Mouse (Mus musculus) heart, adult 2 months (tissue): ENCODE data around the gene Aprt. TPM values are rescaled to one million over a fixed set of nuclear protein-coding genes. Genes with fewer than 3 reads are reported as not detected.

Experiments
- DNase-seq, 2 experiments: peaks; one replicate each; pipeline ENCODE4 v3.0.0; 2021
- H3K27ac ChIP-seq: fragments of 200-600 bp; 2 replicates; pipeline ENCODE4 v1.8.1; 2022
- H3K27me3 ChIP-seq: fragments of 200-500 bp; 2 replicates; pipeline ENCODE4 v1.6.1; 2012; ENCODE audit warnings: mild to moderate bottlenecking, low read length, inconsistent platforms, mixed read lengths; ENCODE audit not compliant: control insufficient read depth, insufficient read depth
- H3K36me3 ChIP-seq: fragments of 200-500 bp; 2 replicates; pipeline ENCODE4 v1.6.1; 2012; ENCODE audit warnings: low read length, inconsistent platforms; ENCODE audit not compliant: control insufficient read depth, insufficient read depth
- H3K4me1 ChIP-seq: fragments of 200-500 bp; 2 replicates; pipeline ENCODE4 v1.6.1; 2011; ENCODE audit warnings: low read length; ENCODE audit not compliant: control insufficient read depth, insufficient read depth
- H3K4me3 ChIP-seq: fragments of 200-600 bp; 2 replicates; pipeline ENCODE4 v1.8.1; 2022
- H3K79me2 ChIP-seq: fragments of 200-500 bp; replicated peaks from 2 replicates; pipeline ENCODE4 v1.6.1; 2012; ENCODE audit warnings: mild to moderate bottlenecking, inconsistent platforms, low read length, moderate library complexity, mixed read lengths; ENCODE audit not compliant: control insufficient read depth, insufficient read depth
- H3K9ac ChIP-seq: fragments of 200-500 bp; 2 replicates; pipeline ENCODE4 v1.6.1; 2012; ENCODE audit warnings: low read depth, mild to moderate bottlenecking, control low read depth, inconsistent platforms, low read length, mixed read lengths
- CTCF ChIP-seq: fragments of 200-600 bp; IDR thresholded peaks from 2 replicates; pipeline ENCODE4 v1.8.1; 2022; ENCODE audit warnings: antibody characterized with exemption, mild to moderate bottlenecking, moderate library complexity
- EP300 ChIP-seq: fragments of 200-500 bp; IDR thresholded peaks from 2 replicates; pipeline ENCODE4 v1.6.1; 2011; ENCODE audit warnings: low read depth, low read length, control low read depth; ENCODE audit not compliant: insufficient read depth
- POLR2A ChIP-seq: fragments of 200-500 bp; IDR thresholded peaks from 2 replicates; pipeline ENCODE4 v1.6.1; 2011; ENCODE audit warnings: mild to moderate bottlenecking, low read depth, low read length, control low read depth; ENCODE audit not compliant: insufficient read depth
- WGBS: fragments of 180-500 bp; shearing (Covaris S2); methylation state at CpG from one replicate; pipeline ENCODE4 v1.1.7; 2018; 5-methylcytosine and 5-hydroxymethylcytosine counted together
- intact Hi-C: fragments of 180-260 bp; cut with DNase I; formaldehyde crosslinking; loops from one replicate; pipeline ENCODE4 v1.15.1; 2025
- polyA plus RNA-seq: library from polyadenylated mRNA; depleted of rRNA; stranded (reverse); fragments of >200 nt; gene quantifications from 2 replicates; pipeline ENCODE4 v1.2.3, GENCODE M21; 2012
- total RNA-seq, 2 experiments: library from RNA; stranded (reverse); gene quantifications; 2 replicates each; pipeline ENCODE4 v1.2.3; 2021

Aprt gene
- total and polyA plus RNA-seq, 3 experiments, result 36.6 to 42.1 (median 38.5) TPM

GRCm38 (mm10) chr8:122564363-122565352 lies 12.1 kb downstream of the Aprt start:
- Histone ChIP-seq H3K27ac (peak overlapping the region; percentile 34; the same call in 1 of the 2 replicates), H3K9ac (no peak overlapping the region), H3K4me3 (no peak overlapping the region), H3K27me3 (no peaks in the 10 kb centered on the region), H3K79me2 (no peaks in the 10 kb centered on the region), H3K36me3 (no peaks in the 10 kb centered on the region; the same call in 1 of the 2 replicates), H3K4me1 (peaks cover 13% of the 10 kb centered on the region)
- intact Hi-C loops, result loop anchor here (5.0 kb wide), 1 partner anchor 113 kb away; no protein-coding TSS in a partner anchor
- WGBS, result 74% methylated on average over 25 of the region's 25 CpGs
- DNase-seq, result no peak
- no peak for TF ChIP-seq CTCF
- no peak for TF ChIP-seq POLR2A
- TF ChIP-seq EP300, result no peak

DNA sequence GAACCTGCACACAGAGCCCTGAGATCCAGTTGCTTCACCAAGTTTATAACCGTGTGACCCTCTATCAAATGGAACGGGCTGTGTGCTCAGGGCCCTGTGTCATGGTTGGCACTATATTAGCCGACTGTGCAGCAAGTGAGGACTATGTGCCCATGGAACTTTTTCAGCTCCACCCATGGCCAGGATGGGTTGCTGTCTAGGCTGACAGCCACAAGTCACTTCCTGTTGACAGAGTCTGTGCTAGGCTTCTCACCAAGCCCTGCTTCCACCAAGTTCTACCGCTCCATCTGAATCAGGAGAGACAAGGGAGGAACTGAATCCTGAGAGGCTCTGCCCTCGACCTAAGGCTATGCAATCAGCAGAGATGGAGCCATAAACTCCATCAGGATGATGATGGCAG lies 15.5 kb downstream of the Aprt start:
- H3K27ac ChIP-seq, result no peak overlapping the region
- H3K27me3 ChIP-seq, result no peaks in the 10 kb centered on the region
- no peaks in the 10 kb centered on the region for H3K79me2 ChIP-seq
- peak in 1 of 2 experiments; percentile 52 for DNase-seq
- no peak overlapping the region for H3K9ac ChIP-seq
- intact Hi-C loops, result no loop called here
- WGBS, result 44% methylated on average over 5 of the region's 5 CpGs
- H3K4me1 ChIP-seq, result peaks cover 10% of the 10 kb centered on the region
- H3K36me3 ChIP-seq, result no peaks in the 10 kb centered on the region
- H3K4me3 ChIP-seq, result no peak overlapping the region
- TF ChIP-seq EP300 (no peak), CTCF (no peak), POLR2A (no peak)

- Histone ChIP-seq H3K27me3 (no peaks in the 10 kb centered on the region), H3K9ac (no peak overlapping the region), H3K4me1 (peaks cover 10% of the 10 kb centered on the region), H3K4me3 (no peak overlapping the region), H3K36me3 (no peaks in the 10 kb centered on the region), H3K79me2 (no peaks in the 10 kb centered on the region), H3K27ac (no peak overlapping the region)
- intact Hi-C loops, result no loop called here
- 37% methylated on average over 12 of the region's 12 CpGs for WGBS
- no peak for DNase-seq
- TF ChIP-seq EP300 (no peak), CTCF (no peak), POLR2A (no peak)
Observed at GRCm38 (mm10) chr8:122558671-122559349, 17.9 kb downstream of the Aprt start.

- no peaks in the 10 kb centered on the region for H3K36me3 ChIP-seq
- no peaks in the 10 kb centered on the region for H3K27me3 ChIP-seq
- no peak overlapping the region for H3K9ac ChIP-seq
- DNase-seq, result no peak
- no peak overlapping the region for H3K4me3 ChIP-seq
- WGBS, result 50% methylated on average over 10 of the region's 10 CpGs
- peak overlapping the region; percentile 80 for H3K27ac ChIP-seq
- peaks cover 10% of the 10 kb centered on the region for H3K4me1 ChIP-seq
- TF ChIP-seq POLR2A (no peak), EP300 (no peak), CTCF (no peak)
- no peaks in the 10 kb centered on the region for H3K79me2 ChIP-seq
- intact Hi-C loops, result no loop called here
Observed at GRCm38 (mm10) chr8:122557248-122558038, 19.3 kb downstream of the Aprt start.

- no peaks in the 10 kb centered on the region for H3K79me2 ChIP-seq
- no peaks in the 10 kb centered on the region for H3K27me3 ChIP-seq
- DNase-seq, result peak; percentile 72 to 83
- no peak overlapping the region; the same call in 1 of the 2 replicates for H3K4me3 ChIP-seq
- peak overlapping the region; percentile 80 for H3K27ac ChIP-seq
- H3K4me1 ChIP-seq, result peaks cover 9% of the 10 kb centered on the region
- no peak for TF ChIP-seq EP300
- peak; percentile 72 for TF ChIP-seq POLR2A
- TF ChIP-seq CTCF, result peak; percentile 39
- intact Hi-C loops, result no loop called here
- 50% methylated on average over 12 of the region's 12 CpGs for WGBS
- H3K36me3 ChIP-seq, result no peaks in the 10 kb centered on the region
- peak overlapping the region; percentile 61 for H3K9ac ChIP-seq
Observed at GRCm38 (mm10) chr8:122556030-122557009, 20.4 kb downstream of the Aprt start.
